Mouse (Mus musculus): ENCODE results near the gene Gm45062. TPM values are rescaled to one million over a fixed set of nuclear protein-coding genes. Genes with fewer than 3 reads are reported as not detected.

The Gm45062 gene
- polyA plus RNA-seq, 2 experiments from 2014 or later, result 42.6 to 44.3 TPM

DNA sequence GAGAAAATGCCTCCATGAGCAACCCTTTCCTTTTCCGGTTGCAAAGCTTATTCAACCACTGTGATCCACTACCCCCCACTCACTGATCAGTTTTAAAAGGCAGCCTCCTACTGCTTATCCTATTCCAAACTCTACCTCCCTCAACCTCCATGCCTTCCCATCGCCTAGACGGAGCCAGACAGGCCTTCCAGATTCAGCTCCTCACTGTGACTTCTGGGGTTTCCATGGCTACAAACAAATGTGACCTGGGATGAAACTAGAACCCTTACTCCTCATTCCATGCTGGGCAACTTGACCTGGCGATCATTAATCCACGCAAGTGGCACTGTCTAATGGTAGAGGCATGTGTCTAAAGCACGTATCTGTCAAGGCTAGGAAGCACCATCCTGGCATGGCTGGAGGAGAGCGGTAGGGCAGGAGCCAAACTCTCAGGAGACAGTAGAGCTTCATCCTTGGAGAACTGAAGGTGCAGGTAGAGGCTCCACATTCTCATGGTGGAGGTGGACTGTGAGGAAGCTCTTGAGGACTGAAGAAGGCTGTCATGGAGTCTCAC is 369.5 kb downstream of the Gm45062 start:
- no peak for ATAC-seq

DNA sequence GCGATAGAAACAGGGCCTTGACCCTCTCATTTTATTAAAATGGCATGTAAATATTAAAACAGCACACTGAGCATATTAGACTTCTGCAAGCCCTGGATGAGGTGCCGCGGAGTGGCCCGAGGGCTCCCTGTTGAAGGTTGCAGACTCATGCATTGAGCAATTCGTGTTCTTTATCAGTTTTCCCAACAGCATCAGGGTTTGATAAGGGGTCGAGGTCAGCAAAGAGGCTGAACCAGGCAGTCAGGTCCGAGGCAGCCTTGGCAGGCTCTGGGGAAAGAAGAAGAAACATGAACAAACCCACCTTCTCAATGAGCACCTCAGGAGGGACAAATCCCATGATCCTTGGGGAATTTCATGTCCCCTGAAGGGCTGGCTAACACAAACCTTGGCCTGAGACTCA is 371.3 kb downstream of the Gm45062 start:
- ATAC-seq, result no peak

DNA sequence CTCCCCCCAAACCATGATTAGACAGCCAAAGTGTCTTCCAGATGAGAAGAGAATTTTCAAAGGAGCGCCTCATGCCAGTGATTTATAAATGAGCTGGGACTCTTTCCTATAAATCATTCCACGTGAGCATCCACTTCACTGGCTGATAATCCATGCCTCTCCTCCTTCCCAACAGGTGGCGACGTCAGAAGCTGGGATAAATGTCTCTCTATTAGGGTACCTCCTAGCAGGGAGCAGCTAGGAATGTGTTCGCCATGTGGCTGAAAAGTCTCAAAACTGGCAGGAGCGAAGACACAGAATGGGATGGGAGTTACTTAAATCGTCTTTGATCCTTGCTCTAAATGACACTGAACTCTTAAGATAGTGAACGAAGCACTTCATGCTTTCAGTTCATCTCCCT is 372.1 kb downstream of the Gm45062 start:
- no peak for ATAC-seq

DNA sequence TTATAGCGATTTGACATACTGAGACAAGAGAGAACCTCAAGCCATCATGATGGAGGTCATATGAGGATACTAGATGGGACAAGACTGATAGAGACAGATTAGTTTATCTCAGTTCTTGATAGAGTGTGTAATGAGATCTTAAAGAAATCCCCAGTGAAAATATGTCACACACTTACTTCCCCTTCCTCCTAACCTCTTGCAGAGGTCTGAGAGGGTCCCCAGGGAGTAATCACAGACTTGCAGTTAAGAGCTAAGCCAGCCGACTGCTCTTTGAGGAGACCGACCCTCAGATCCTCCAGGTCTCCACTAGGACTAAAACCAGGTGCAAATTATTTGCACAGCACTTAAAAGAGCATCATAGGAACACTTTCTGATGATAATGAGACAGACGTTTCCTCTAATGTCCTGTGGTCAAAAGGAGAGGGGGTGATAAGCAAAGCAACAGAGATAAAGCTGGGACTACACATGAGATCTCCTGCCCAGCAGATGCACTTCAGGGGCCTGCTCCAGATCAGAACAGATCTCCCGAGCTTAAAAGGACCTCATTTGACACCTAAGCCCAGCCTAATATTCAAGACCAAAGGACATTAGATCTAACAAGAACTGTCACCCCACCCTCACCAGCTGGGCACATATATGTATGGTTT is 372.9 kb downstream of the Gm45062 start:
- no peak for ATAC-seq

DNA sequence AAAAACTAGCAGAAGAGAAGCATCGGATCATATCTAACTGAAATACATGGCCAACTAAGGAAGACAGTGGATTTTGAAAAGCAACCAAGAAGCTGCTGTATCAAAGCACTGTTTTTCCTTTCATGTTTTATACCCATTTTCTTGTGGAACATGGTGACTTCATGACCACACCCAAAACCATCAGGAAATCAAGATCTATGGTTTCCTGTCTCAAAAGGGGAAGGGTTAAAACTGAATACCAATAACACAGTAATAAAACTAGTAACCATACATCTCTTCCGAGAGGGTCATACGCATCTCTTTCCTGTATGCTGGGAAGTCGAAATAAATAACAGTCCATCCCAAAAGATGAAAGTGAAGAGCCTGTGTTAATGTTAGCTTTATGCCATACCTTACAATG is 373.5 kb downstream of the Gm45062 start:
- peak; percentile 77 for ATAC-seq

DNA sequence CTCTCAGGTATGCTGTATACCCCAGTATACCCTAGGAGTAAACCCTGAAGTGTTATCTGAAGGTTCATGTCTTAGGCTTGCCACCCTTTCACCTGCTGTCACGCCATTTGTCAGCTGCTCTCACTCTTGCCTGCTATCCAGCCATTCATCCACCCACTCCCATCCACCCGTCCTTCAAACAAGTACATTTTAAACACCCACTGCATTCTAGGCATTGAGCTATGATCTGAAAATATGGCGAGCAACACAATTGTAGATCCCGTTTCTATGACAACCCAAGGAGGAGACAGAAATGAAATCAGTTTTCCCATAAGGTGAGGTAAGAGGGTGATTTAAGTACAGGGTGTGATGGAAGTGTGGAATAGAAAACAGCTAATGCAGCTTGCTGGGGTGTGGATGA is 378.9 kb downstream of the Gm45062 start:
- no peak for ATAC-seq

DNA sequence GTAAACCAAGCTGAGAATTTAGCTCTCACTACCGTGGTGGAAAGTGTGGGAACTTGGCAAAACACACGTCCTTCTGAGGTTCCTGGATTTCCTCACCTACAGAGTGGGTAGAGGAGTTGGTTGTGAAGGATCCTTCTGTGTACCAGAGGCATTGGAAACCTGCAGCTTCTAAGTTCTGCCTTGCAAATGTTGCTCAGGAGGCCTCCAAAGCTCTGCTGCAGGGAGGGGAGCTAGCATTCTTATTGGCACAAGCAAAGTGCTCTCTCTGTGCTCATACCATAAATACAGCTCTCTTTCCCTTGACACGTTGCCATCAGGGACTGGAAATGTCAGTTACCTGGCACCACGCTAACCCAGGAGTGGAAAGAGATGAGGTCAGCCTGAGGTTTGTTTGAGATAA is 379.6 kb downstream of the Gm45062 start:
- ATAC-seq, result peak; percentile 16

DNA sequence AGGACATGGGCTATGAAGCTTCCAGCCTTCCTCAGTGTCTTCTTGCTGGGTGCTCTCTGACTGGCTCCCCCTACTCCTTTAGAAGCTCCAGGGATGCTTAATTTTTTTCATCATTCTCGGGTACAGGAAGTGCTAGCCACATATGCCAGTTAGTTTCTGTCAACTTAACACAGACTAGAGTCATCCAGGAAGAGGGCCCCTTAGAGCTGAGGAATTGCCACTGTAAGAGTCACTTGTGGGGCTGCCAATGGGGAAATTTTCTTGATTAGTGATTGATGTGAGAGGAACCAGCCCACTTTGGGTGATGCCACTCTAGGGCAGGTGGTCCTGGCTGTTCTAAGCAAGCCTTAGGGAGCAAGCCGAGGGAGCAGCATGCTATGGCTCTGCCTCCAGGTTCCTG is 380.3 kb downstream of the Gm45062 start:
- ATAC-seq, result peak; percentile 85

DNA sequence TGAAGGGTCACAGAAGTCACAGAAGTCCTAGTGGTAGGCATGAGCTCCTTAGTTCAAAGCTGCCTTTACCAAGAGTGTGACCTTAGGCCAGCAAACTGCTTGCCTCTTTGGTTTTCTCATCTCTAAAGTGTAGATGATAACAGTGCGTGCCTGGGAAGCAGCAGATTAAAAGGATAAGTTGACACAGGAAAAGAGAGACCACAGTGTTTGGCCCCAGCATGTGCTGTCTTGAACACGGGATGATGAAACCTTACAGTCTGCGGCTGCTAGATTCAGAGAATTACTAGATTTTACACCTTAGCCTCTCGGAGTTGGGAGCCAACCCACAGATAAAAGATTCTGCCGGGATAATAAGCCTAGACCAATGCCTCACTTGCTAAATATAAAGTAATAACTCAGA is 381.6 kb downstream of the Gm45062 start:
- ATAC-seq, result no peak

DNA sequence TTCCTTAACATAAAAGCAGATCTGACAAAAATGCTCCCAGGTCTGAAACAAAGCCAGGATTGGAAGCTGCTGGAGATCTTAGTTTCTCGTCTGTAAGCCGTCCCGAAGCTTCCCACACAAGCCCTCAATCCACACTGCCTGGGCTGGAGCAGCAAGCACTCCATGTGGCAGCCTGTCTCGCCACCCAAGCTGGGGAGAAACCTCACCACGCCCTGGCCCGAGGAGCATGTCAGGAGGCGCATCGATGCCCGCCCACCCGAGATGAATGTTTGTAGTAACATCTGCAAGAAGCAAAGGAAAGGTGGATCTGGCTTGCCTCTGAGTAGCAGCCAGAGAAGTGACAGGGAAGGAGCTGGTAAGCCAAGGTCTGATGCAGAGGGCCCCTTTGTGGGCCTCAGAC is 385.5 kb downstream of the Gm45062 start:
- ATAC-seq, result no peak

DNA sequence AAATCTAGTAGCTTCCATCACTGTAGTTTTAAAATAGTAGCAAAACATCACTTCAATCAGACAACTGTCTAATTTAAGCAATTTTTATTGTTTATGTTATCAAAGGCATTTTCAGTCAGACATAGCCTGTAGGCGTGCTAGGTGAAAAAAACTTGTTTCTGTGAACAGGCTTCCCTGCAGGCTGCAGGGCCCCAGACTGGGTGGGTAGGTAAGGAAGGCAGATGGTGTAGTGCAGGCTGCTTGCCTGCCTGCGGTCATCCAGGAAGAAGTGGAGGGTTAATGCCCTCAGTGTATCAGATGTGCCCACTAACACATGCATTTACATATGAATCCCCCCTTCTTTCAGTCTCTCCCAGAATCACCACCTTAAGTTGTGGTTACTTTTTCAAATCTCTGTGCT is 386.5 kb downstream of the Gm45062 start:
- no peak for ATAC-seq

Other genes with a start within 250 kb of the Gm45062 start
- not detected for gene Col28a1, start 66.8 kb upstream of the Gm45062 start, polyA plus RNA-seq (2017; shearing (Covaris generic))
- 10 to 100 TPM; 10.6 to 12.7 TPM for gene Mios, start 50.2 kb upstream of the Gm45062 start, polyA plus RNA-seq (2017; shearing (Covaris generic))
- gene Rpa3, start 277 bp upstream of the Gm45062 start, polyA plus RNA-seq (2017; shearing (Covaris generic)), result 10 to 100 TPM; 81.7 to 86.6 TPM
- 10 to 100 TPM; 10.3 to 12.0 TPM for gene Umad1, start 162 bp upstream of the Gm45062 start, polyA plus RNA-seq (2017; shearing (Covaris generic))

Measured in activated CD4-positive, CD25-positive, alpha-beta regulatory T cell, adult 4 months (primary cell).